Mouse (Mus musculus): ENCODE results near the gene R3hcc1l. TPM values are rescaled to one million over a fixed set of nuclear protein-coding genes. Genes with fewer than 3 reads are reported as not detected.

The R3hcc1l gene
- polyA plus RNA-seq, 1 experiment from 2014 or later: 16.0 TPM

GRCm38 (mm10) chr19:42515656-42516055 is 2.9 kb upstream of the R3hcc1l start:
- Histone ChIP-seq H3K4me2 (no peak overlapping the region), H3K27ac (ENCODE audit: poor library complexity, severe bottlenecking) (no peak overlapping the region), H3K4me3 (no peak overlapping the region), H3K9me3 (replicated peaks) (no peaks in the 10 kb centered on the region), H3K9ac (no peak overlapping the region), H3K36me3 (no peaks in the 10 kb centered on the region), H3K27me3 (replicated peaks) (peaks cover 22% of the 10 kb centered on the region), H3K4me1 (replicated peaks) (peaks cover 7% of the 10 kb centered on the region)
- WGBS: 91% methylated on average over 8 of the region's 8 CpGs
- ATAC-seq (ENCODE audit: insufficient number of reproducible peaks, low FRiP score): no peak

- Histone ChIP-seq H3K4me1 (replicated peaks) (peaks cover 7% of the 10 kb centered on the region), H3K27ac (ENCODE audit: poor library complexity, severe bottlenecking) (no peak overlapping the region), H3K9me3 (replicated peaks) (no peaks in the 10 kb centered on the region), H3K4me3 (no peak overlapping the region), H3K9ac (no peak overlapping the region), H3K36me3 (no peaks in the 10 kb centered on the region), H3K4me2 (no peak overlapping the region), H3K27me3 (replicated peaks) (peaks cover 22% of the 10 kb centered on the region)
- ATAC-seq (ENCODE audit: insufficient number of reproducible peaks, low FRiP score): no peak
- 85% methylated on average over 8 of the region's 8 CpGs for WGBS
Observed at GRCm38 (mm10) chr19:42516121-42516520, 2.4 kb upstream of the R3hcc1l start.

- H3K36me3 ChIP-seq: no peaks in the 10 kb centered on the region
- H3K4me3 ChIP-seq: peak overlapping the region; percentile 99
- peaks cover 7% of the 10 kb centered on the region for H3K4me1 ChIP-seq (replicated peaks)
- peaks cover 16% of the 10 kb centered on the region for H3K27me3 ChIP-seq (replicated peaks)
- no peaks in the 10 kb centered on the region for H3K9me3 ChIP-seq (replicated peaks)
- peak overlapping the region; percentile 97 for H3K9ac ChIP-seq
- H3K4me2 ChIP-seq: peak overlapping the region; percentile 82
- ATAC-seq (ENCODE audit: insufficient number of reproducible peaks, low FRiP score): 0 out of 2 replicates have a peak, but pooled peaks have one; percentile 4
- H3K27ac ChIP-seq (ENCODE audit: poor library complexity, severe bottlenecking): no peak overlapping the region
- WGBS: 21% methylated on average over 24 of the region's 24 CpGs
Observed at GRCm38 (mm10) chr19:42517957-42518619, 471 bp upstream of the R3hcc1l start.

DNA sequence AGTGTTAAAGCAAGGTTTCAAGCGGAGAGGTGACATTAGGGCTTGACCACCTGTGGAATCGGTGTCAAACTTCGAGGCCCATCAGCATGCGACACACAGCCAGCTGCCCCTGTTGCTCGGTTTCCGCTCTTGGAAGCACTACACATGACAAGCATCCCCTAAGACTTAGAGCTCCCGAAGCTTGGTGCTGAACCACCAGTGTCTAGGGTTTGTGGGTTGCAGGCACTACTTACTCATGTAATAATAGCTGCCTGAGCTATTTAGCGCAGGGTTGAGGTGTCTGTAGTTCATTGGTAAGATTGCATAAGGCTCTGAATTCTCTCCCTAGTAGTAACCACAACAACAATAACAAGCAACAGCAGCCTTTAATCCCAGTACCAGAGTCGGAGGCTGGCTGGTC is 1.2 kb downstream of the R3hcc1l start:
- H3K4me2 ChIP-seq: peak overlapping the region; percentile 82
- no peaks in the 10 kb centered on the region for H3K36me3 ChIP-seq
- 33% methylated on average over 9 of the region's 9 CpGs for WGBS
- no peak overlapping the region for H3K27ac ChIP-seq (ENCODE audit: poor library complexity, severe bottlenecking)
- no peaks in the 10 kb centered on the region for H3K9me3 ChIP-seq (replicated peaks)
- H3K4me1 ChIP-seq (replicated peaks): peaks cover 7% of the 10 kb centered on the region
- peak overlapping the region; percentile 97 for H3K9ac ChIP-seq
- peak overlapping the region; percentile 99 for H3K4me3 ChIP-seq
- peaks cover 13% of the 10 kb centered on the region for H3K27me3 ChIP-seq (replicated peaks)
- ATAC-seq (ENCODE audit: insufficient number of reproducible peaks, low FRiP score): no peak

- no peaks in the 10 kb centered on the region for H3K9me3 ChIP-seq (replicated peaks)
- no peaks in the 10 kb centered on the region for H3K27me3 ChIP-seq (replicated peaks)
- no peak overlapping the region for H3K27ac ChIP-seq (ENCODE audit: poor library complexity, severe bottlenecking)
- 85% methylated on average over 2 of the region's 2 CpGs for WGBS
- ATAC-seq (ENCODE audit: insufficient number of reproducible peaks, low FRiP score): no peak
- no peaks in the 10 kb centered on the region for H3K36me3 ChIP-seq
- H3K4me2 ChIP-seq: no peak overlapping the region
- peaks cover 3% of the 10 kb centered on the region for H3K4me1 ChIP-seq (replicated peaks)
- no peak overlapping the region for H3K4me3 ChIP-seq
- no peak overlapping the region for H3K9ac ChIP-seq
Observed at GRCm38 (mm10) chr19:42524703-42525102, 6.1 kb downstream of the R3hcc1l start.

DNA sequence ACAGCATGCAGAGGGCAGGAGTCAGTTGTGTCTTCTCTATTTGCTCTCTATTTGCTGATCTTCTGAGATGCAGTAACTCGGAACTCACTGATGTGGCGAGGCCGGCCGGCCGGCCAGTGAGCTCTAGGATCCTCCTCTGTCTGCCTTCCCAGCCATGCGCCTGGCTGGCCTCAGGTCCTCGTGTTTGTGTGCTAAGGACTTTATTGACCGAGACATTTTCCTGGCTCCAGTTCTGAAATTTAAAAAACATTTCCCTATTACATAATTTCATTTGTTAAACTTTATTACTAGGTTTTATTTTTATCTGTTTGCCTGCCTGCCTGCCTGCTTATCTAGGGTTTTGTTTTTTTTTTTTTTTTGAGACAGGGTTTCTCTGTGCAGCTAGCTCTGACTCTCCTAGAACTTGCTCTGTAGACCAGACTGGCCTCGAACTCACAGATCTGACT is 11.5 kb downstream of the R3hcc1l start:
- 53% methylated on average over 9 of the region's 9 CpGs for WGBS
- no peak for ATAC-seq (ENCODE audit: insufficient number of reproducible peaks, low FRiP score)
- Histone ChIP-seq H3K4me1 (replicated peaks) (peaks cover 4% of the 10 kb centered on the region), H3K4me3 (no peak overlapping the region), H3K9me3 (replicated peaks) (no peaks in the 10 kb centered on the region), H3K27me3 (replicated peaks) (no peaks in the 10 kb centered on the region), H3K36me3 (no peaks in the 10 kb centered on the region), H3K27ac (ENCODE audit: poor library complexity, severe bottlenecking) (no peak overlapping the region), H3K9ac (no peak overlapping the region), H3K4me2 (no peak overlapping the region)

- Histone ChIP-seq H3K4me1 (replicated peaks) (peaks cover 7% of the 10 kb centered on the region), H3K9me3 (replicated peaks) (no peaks in the 10 kb centered on the region), H3K27ac (ENCODE audit: poor library complexity, severe bottlenecking) (no peak overlapping the region), H3K4me3 (no peak overlapping the region), H3K9ac (no peak overlapping the region), H3K4me2 (no peak overlapping the region), H3K36me3 (no peaks in the 10 kb centered on the region), H3K27me3 (replicated peaks) (no peaks in the 10 kb centered on the region)
- WGBS: 93% methylated on average over 3 of the region's 3 CpGs
- no peak for ATAC-seq (ENCODE audit: insufficient number of reproducible peaks, low FRiP score)
Observed at GRCm38 (mm10) chr19:42534427-42534826, 15.9 kb downstream of the R3hcc1l start.

DNA sequence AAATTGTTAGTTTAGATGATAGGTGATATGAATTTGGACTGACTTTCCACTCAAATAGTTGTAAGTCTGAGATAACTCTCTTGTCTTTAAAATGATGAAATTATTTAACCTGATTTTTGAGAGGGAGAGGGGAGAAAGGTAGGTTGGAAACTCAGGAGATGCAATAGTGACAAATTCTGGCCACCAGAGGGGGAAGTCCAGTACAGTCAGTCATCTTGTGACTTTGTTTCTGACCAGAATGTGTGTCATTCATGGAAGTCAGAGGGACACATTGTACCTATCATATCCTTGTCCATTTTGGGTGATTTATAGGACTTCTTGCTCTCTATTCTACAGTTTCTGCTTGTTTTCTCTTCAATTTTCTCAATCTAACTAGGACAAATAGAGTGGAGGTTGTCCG is 19.0 kb downstream of the R3hcc1l start:
- H3K27me3 ChIP-seq (replicated peaks): no peaks in the 10 kb centered on the region
- WGBS: 86% methylated on average over 1 of the region's 1 CpGs
- H3K4me2 ChIP-seq: no peak overlapping the region
- H3K4me3 ChIP-seq: no peak overlapping the region
- H3K9me3 ChIP-seq (replicated peaks): no peaks in the 10 kb centered on the region
- no peak overlapping the region for H3K27ac ChIP-seq (ENCODE audit: poor library complexity, severe bottlenecking)
- H3K9ac ChIP-seq: no peak overlapping the region
- no peaks in the 10 kb centered on the region for H3K36me3 ChIP-seq
- no peak for ATAC-seq (ENCODE audit: insufficient number of reproducible peaks, low FRiP score)
- H3K4me1 ChIP-seq (replicated peaks): peaks cover 9% of the 10 kb centered on the region

- no peak overlapping the region for H3K4me2 ChIP-seq
- WGBS: 80% methylated on average over 2 of the region's 2 CpGs
- no peaks in the 10 kb centered on the region for H3K27me3 ChIP-seq (replicated peaks)
- H3K27ac ChIP-seq (ENCODE audit: poor library complexity, severe bottlenecking): no peak overlapping the region
- ATAC-seq (ENCODE audit: insufficient number of reproducible peaks, low FRiP score): no peak
- no peak overlapping the region for H3K9ac ChIP-seq
- H3K4me1 ChIP-seq (replicated peaks): peaks cover 5% of the 10 kb centered on the region; the same call in 1 of the 2 replicates
- no peaks in the 10 kb centered on the region for H3K9me3 ChIP-seq (replicated peaks)
- H3K36me3 ChIP-seq: no peaks in the 10 kb centered on the region
- H3K4me3 ChIP-seq: no peak overlapping the region
Observed at GRCm38 (mm10) chr19:42538911-42539310, 20.4 kb downstream of the R3hcc1l start.

DNA sequence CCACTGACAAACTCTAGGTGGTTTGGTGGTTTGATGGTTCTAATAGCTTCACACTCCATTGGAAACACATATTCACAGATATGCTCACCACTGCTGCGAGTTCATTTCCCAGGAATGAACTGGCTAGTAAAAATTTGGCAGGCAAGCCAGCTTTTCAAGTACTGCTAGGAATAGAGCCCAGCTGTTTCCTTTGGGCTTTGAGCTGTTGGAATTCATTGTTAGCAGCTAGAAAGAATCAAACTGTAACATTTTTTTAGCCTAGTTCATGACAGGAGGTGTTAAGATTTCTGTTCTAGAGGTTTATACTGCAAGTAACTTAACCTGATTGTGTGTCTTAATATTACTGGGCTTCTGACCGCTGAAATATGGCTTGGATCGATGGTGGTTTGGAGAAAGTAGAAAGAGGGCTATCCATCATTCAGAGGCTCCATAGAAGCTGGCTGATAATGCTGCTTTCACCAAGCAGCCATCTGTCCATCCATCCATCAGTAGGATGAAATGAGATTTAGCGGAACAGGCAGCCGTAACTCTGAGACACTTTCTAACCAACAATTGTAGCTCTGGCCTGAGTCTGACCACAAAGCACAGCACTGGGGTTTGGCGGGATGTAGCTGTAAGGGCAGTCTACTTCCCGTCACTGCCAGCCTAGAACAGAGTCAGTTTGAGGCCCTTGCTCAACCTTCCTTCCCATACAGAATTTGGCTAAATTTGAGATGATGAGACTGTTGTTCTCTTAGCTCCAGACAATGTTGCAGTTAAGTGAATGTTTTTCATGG is 21.0 kb downstream of the R3hcc1l start:
- ATAC-seq (ENCODE audit: insufficient number of reproducible peaks, low FRiP score): no peak
- Histone ChIP-seq H3K36me3 (no peaks in the 10 kb centered on the region), H3K4me2 (no peak overlapping the region), H3K27ac (ENCODE audit: poor library complexity, severe bottlenecking) (no peak overlapping the region), H3K27me3 (replicated peaks) (no peaks in the 10 kb centered on the region), H3K9ac (no peak overlapping the region), H3K9me3 (replicated peaks) (no peaks in the 10 kb centered on the region), H3K4me3 (no peak overlapping the region), H3K4me1 (replicated peaks) (peaks cover 5% of the 10 kb centered on the region; the same call in 1 of the 2 replicates)
- WGBS: 68% methylated on average over 7 of the region's 7 CpGs

DNA sequence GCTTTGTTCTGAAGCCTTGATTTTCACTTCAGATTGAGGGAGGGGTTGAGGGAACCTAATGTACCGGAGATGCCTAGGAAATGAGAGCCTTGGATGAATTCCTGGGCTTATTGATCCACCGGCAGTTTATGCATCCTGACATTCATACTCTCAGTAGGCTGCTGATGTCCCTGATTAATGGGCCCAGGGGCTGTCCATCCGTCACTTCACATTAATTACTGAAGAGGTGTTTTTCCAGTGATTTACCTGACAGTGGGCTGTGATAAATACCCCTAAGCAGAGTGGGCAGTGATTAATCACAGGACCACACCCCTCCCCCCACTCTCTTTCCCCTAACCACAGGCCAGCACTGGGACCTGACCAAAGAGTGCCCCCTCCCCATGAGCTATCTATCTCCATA is 22.1 kb downstream of the R3hcc1l start:
- no peaks in the 10 kb centered on the region for H3K27me3 ChIP-seq (replicated peaks)
- ATAC-seq (ENCODE audit: insufficient number of reproducible peaks, low FRiP score): no peak
- no peak overlapping the region for H3K27ac ChIP-seq (ENCODE audit: poor library complexity, severe bottlenecking)
- 0 out of 2 replicates have a peak, but pooled peaks cover 5% of the 10 kb centered on the region for H3K4me1 ChIP-seq (replicated peaks)
- WGBS: 68% methylated on average over 3 of the region's 3 CpGs
- H3K4me3 ChIP-seq: no peak overlapping the region
- H3K9me3 ChIP-seq (replicated peaks): no peaks in the 10 kb centered on the region
- H3K4me2 ChIP-seq: no peak overlapping the region
- H3K9ac ChIP-seq: no peak overlapping the region
- no peaks in the 10 kb centered on the region for H3K36me3 ChIP-seq

All from heart, embryonic 12.5 days (tissue).